ENCODE assay signal across 10 mouse cellular contexts in genomic region chr10:117570091-117570970, GRCm38 (mm10). TPM values are rescaled to one million over a fixed set of nuclear protein-coding genes. Genes with fewer than 3 reads are reported as not detected.
DNase-seq lines count a peak whose midpoint lies in the region; ATAC-seq lines count a peak whose summit lies in the region.
"Had no signal": no experiment of that assay in that cellular context is flagged by ENCODE, and none has a peak within 500 bp of the region (broad histone marks: within the 10 kb centered on the region; RNA-seq: fewer than 3 reads in every experiment).

No protein-coding gene starts in this region.

- ATAC-seq in kidney, embryonic 14.5 days (ENCODE audit: low FRiP score, low TSS enrichment), result no peak
- ATAC-seq in hindbrain, embryonic 11.5 days (ENCODE audit: low FRiP score), result no peak
- ATAC-seq in midbrain, embryonic 14.5 days (ENCODE audit: low FRiP score, low TSS enrichment), result no peak

- H3K4me1 ChIP-seq in kidney, embryonic 14.5 days (ENCODE audit: control insufficient read depth, insufficient read depth, low read length), result peaks cover 11% of the 10 kb centered on the region; the same call in 1 of the 2 replicates
- peaks cover 28% of the 10 kb centered on the region for H3K4me1 ChIP-seq in embryonic facial prominence, embryonic 10.5 days
- no peaks in the 10 kb centered on the region for H3K4me1 ChIP-seq in hindbrain, embryonic 11.5 days (replicated peaks; ENCODE audit: control insufficient read depth, insufficient read depth, low read length)
- peaks cover 9% of the 10 kb centered on the region; the same call in 1 of the 2 replicates for H3K4me1 ChIP-seq in midbrain, embryonic 14.5 days (ENCODE audit: control insufficient read depth, insufficient read depth, low read length)

- no peaks in the 10 kb centered on the region for H3K36me3 ChIP-seq in kidney, embryonic 14.5 days (ENCODE audit: control insufficient read depth, insufficient read depth, low read length)
- H3K36me3 ChIP-seq in embryonic facial prominence, embryonic 10.5 days (replicated peaks), result no peaks in the 10 kb centered on the region
- no peaks in the 10 kb centered on the region for H3K36me3 ChIP-seq in hindbrain, embryonic 11.5 days (ENCODE audit: control insufficient read depth, insufficient read depth, low read length)
- no peaks in the 10 kb centered on the region for H3K36me3 ChIP-seq in midbrain, embryonic 14.5 days (ENCODE audit: control insufficient read depth, insufficient read depth, low read length)

- WGBS in kidney, embryonic 14.5 days, result 47% methylated on average over 8 of the region's 8 CpGs
- 56% methylated on average over 8 of the region's 8 CpGs for WGBS in embryonic facial prominence, embryonic 10.5 days
- WGBS in hindbrain, embryonic 11.5 days, result 56% methylated on average over 8 of the region's 8 CpGs
- WGBS in midbrain, embryonic 14.5 days, result 60% methylated on average over 8 of the region's 8 CpGs

- peaks cover 6% of the 10 kb centered on the region for H3K27me3 ChIP-seq in kidney, embryonic 14.5 days (ENCODE audit: control insufficient read depth, insufficient read depth, low read length)
- H3K27me3 ChIP-seq in embryonic facial prominence, embryonic 10.5 days (replicated peaks; ENCODE audit: low read depth, poor library complexity, severe bottlenecking), result peaks cover 44% of the 10 kb centered on the region
- H3K27me3 ChIP-seq in hindbrain, embryonic 11.5 days (ENCODE audit: control insufficient read depth, insufficient read depth, low read length), result no peaks in the 10 kb centered on the region
- peaks cover 16% of the 10 kb centered on the region for H3K27me3 ChIP-seq in midbrain, embryonic 14.5 days (ENCODE audit: control insufficient read depth, insufficient read depth, low read length)

- no peak overlapping the region for H3K9ac ChIP-seq in kidney, embryonic 14.5 days (ENCODE audit: low read depth, low read length)
- H3K9ac ChIP-seq in hindbrain, embryonic 11.5 days (ENCODE audit: low read depth, low read length), result no peak overlapping the region
- no peak overlapping the region for H3K9ac ChIP-seq in midbrain, embryonic 14.5 days (replicated peaks; ENCODE audit: low read length)

- H3K9me3 ChIP-seq in kidney, embryonic 14.5 days (ENCODE audit: control insufficient read depth, low read length), result 0 out of 2 replicates have a peak, but pooled peaks cover 3% of the 10 kb centered on the region
- peaks cover 3% of the 10 kb centered on the region; the same call in 1 of the 2 replicates for H3K9me3 ChIP-seq in embryonic facial prominence, embryonic 10.5 days
- no peaks in the 10 kb centered on the region for H3K9me3 ChIP-seq in hindbrain, embryonic 11.5 days (ENCODE audit: control insufficient read depth, low read length)
- H3K9me3 ChIP-seq in midbrain, embryonic 14.5 days (ENCODE audit: control insufficient read depth, low read length), result no peaks in the 10 kb centered on the region

- H3K27ac ChIP-seq in kidney, embryonic 14.5 days (ENCODE audit: low read depth, low read length), result no peak overlapping the region
- no peak overlapping the region for H3K27ac ChIP-seq in embryonic facial prominence, embryonic 10.5 days (replicated peaks)
- H3K27ac ChIP-seq in hindbrain, embryonic 11.5 days (ENCODE audit: low read depth, low read length), result no peak overlapping the region
- no peak overlapping the region for H3K27ac ChIP-seq in midbrain, embryonic 14.5 days (replicated peaks; ENCODE audit: low read depth, low read length)

- no peak overlapping the region; the same call in 1 of the 2 replicates for H3K4me3 ChIP-seq in kidney, embryonic 14.5 days (ENCODE audit: low read length)
- peak overlapping the region; percentile 56 for H3K4me3 ChIP-seq in embryonic facial prominence, embryonic 10.5 days
- H3K4me3 ChIP-seq in hindbrain, embryonic 11.5 days (ENCODE audit: low read depth, low read length), result no peak overlapping the region
- H3K4me3 ChIP-seq in midbrain, embryonic 14.5 days (replicated peaks; ENCODE audit: low read depth, low read length), result no peak overlapping the region
- H3K4me3 ChIP-seq: myocyte had no signal

- no peak for DNase-seq in kidney, postnatal 36 days
- no peak for DNase-seq in embryonic facial prominence, embryonic 10.5 days (ENCODE audit: low spot score)
- DNase-seq in hindbrain, embryonic 11.5 days (ENCODE audit: low spot score), result no peak
- no peak for DNase-seq in midbrain, embryonic 14.5 days
- no peak for DNase-seq in c-Kit-positive CD71-positive TER-119-positive erythroid progenitor cells, embryonic 14.5 days (ENCODE audit: low spot score)
- DNase-seq in adrenal gland, postnatal 25 days, result no peak
- DNase-seq in adrenal gland, postnatal 10 days, result no peak
- DNase-seq: cerebellum, postnatal 36 days had no signal

- peak overlapping the region; percentile 60; the same call in 1 of the 2 replicates for H3K4me2 ChIP-seq in kidney, embryonic 14.5 days (replicated peaks; ENCODE audit: low read depth, low read length)
- peak overlapping the region; percentile 58; the same call in 1 of the 2 replicates for H3K4me2 ChIP-seq in hindbrain, embryonic 11.5 days (replicated peaks; ENCODE audit: low read depth, low read length)
- peak overlapping the region; percentile 67 for H3K4me2 ChIP-seq in midbrain, embryonic 14.5 days (ENCODE audit: low read length)

RNA-seq across cellular contexts. Expression of gene Cpm, which starts 59.0 kb away (rescaled TPM):
- polyA plus RNA-seq in kidney, embryonic 14.5 days (2014; fragmentation: Nextera tagmentation; extraction: Ambion mirVana), result 21.8 and 28.9 TPM in 2 replicates
- 8.3 and 11.6 TPM in 2 replicates for polyA plus RNA-seq in embryonic facial prominence, embryonic 10.5 days (2016; fragmentation: Nextera tagmentation; extraction: Ambion mirVana)
- 6.0 and 6.3 TPM in 2 replicates for polyA plus RNA-seq in hindbrain, embryonic 11.5 days (2014; fragmentation: Nextera tagmentation; extraction: Ambion mirVana)
- polyA plus RNA-seq in midbrain, embryonic 14.5 days (2014; fragmentation: Nextera tagmentation; extraction: Ambion mirVana), result 3.9 and 5.4 TPM in 2 replicates
- total RNA-seq in adrenal gland, postnatal 25 days (2021), result 26.0 and 27.0 TPM in 2 replicates
- 10 to 100 TPM; 18.5 to 19.1 TPM for total RNA-seq in adrenal gland, postnatal 10 days (2021)
